Mouse (Mus musculus) embryonic facial prominence, embryonic 15.5 days (tissue): Measurements from ENCODE around the gene Ccdc124. TPM values are rescaled to one million over a fixed set of nuclear protein-coding genes. Genes with fewer than 3 reads are reported as not detected.
"Not testable (repeated sequence)": the region's sequence is repeated elsewhere in the genome, so short reads cannot be mapped to it uniquely, and the experiment has no call there.

Source experiments
- ATAC-seq: fragments of 200-750 bp; cut with Nextera tagmentation; 2 replicates; pipeline ENCODE4 v1.8.0; 2017; ENCODE audit warnings: low read depth, moderate TSS enrichment; ENCODE audit not compliant: insufficient number of reproducible peaks, low FRiP score, low TSS enrichment
- H3K27ac ChIP-seq: fragments of 300-500 bp; sonication (generic); replicated peaks from 2 replicates; pipeline ENCODE4 v1.5.1; 2015; ENCODE audit warnings: mild to moderate bottlenecking, inconsistent platforms
- H3K27me3 ChIP-seq: fragments of 300-500 bp; sonication (generic); 2 replicates; pipeline ENCODE4 v1.6.1; 2015; ENCODE audit warnings: inconsistent platforms
- H3K36me3 ChIP-seq: fragments of 300-500 bp; sonication (generic); 2 replicates; pipeline ENCODE4 v1.6.1; 2015; ENCODE audit warnings: mild to moderate bottlenecking, inconsistent platforms
- H3K4me1 ChIP-seq: fragments of 300-500 bp; sonication (generic); 2 replicates; pipeline ENCODE4 v1.6.1; 2015; ENCODE audit warnings: inconsistent platforms
- H3K4me2 ChIP-seq: fragments of 300-500 bp; sonication (generic); replicated peaks from 2 replicates; pipeline ENCODE4 v1.6.1; 2015; ENCODE audit warnings: mild to moderate bottlenecking, inconsistent platforms
- H3K4me3 ChIP-seq: fragments of 300-500 bp; sonication (generic); replicated peaks from 2 replicates; pipeline ENCODE4 v1.5.1; 2015; ENCODE audit warnings: mild to moderate bottlenecking, inconsistent platforms
- H3K9ac ChIP-seq: fragments of 300-500 bp; sonication (generic); 2 replicates; pipeline ENCODE4 v1.6.1; 2015; ENCODE audit warnings: inconsistent platforms
- H3K9me3 ChIP-seq: fragments of 300-500 bp; sonication (generic); replicated peaks from 2 replicates; pipeline ENCODE4 v1.6.1; 2016; ENCODE audit warnings: inconsistent platforms
- WGBS: fragments of 180-500 bp; shearing (Covaris S2); methylation state at CpG from one replicate; pipeline ENCODE4 v1.1.7; 2015; 5-methylcytosine and 5-hydroxymethylcytosine counted together
- polyA plus RNA-seq: library from polyadenylated mRNA; unstranded; fragments of >200 nt; fragmentation: Nextera tagmentation; extraction: Ambion mirVana; gene quantifications from 2 replicates; pipeline ENCODE4 v1.2.1, GENCODE M21; 2015

The Ccdc124 gene
- polyA plus RNA-seq, 1 experiment from 2014 or later = 99.6 TPM

- ATAC-seq = no peak
- WGBS = 46% methylated on average over 4 of the region's 4 CpGs
Observed at GRCm38 (mm10) chr8:70903112-70903511, 29.4 kb upstream of the Ccdc124 start.

GRCm38 (mm10) chr8:70902211-70902610 is 28.5 kb upstream of the Ccdc124 start:
- no peak for ATAC-seq
- no peaks in the 10 kb centered on the region for H3K36me3 ChIP-seq
- H3K27me3 ChIP-seq = 0 out of 2 replicates have a peak, but pooled peaks cover 3% of the 10 kb centered on the region
- no peak overlapping the region for H3K4me2 ChIP-seq
- no peak overlapping the region for H3K9ac ChIP-seq
- no peak overlapping the region for H3K4me3 ChIP-seq
- peaks cover 22% of the 10 kb centered on the region for H3K4me1 ChIP-seq
- H3K9me3 ChIP-seq = no peaks in the 10 kb centered on the region
- no peak overlapping the region for H3K27ac ChIP-seq
- 26% methylated on average over 5 of the region's 5 CpGs for WGBS

More at GRCm38 (mm10) chr8:70903112-70903511, 29.4 kb upstream of the Ccdc124 start:
- Histone ChIP-seq H3K9ac (no peak overlapping the region), H3K27me3 (0 out of 2 replicates have a peak, but pooled peaks cover 3% of the 10 kb centered on the region), H3K4me3 (no peak overlapping the region), H3K4me2 (no peak overlapping the region), H3K27ac (no peak overlapping the region), H3K36me3 (no peaks in the 10 kb centered on the region), H3K9me3 (no peaks in the 10 kb centered on the region), H3K4me1 (peaks cover 22% of the 10 kb centered on the region)

- Histone ChIP-seq H3K9ac (no peak overlapping the region), H3K4me3 (no peak overlapping the region), H3K4me2 (no peak overlapping the region), H3K27me3 (0 out of 2 replicates have a peak, but pooled peaks cover 3% of the 10 kb centered on the region), H3K36me3 (no peaks in the 10 kb centered on the region), H3K9me3 (no peaks in the 10 kb centered on the region), H3K4me1 (peaks cover 21% of the 10 kb centered on the region), H3K27ac (no peak overlapping the region)
- WGBS = 84% methylated on average over 2 of the region's 2 CpGs
- no peak for ATAC-seq
Observed at GRCm38 (mm10) chr8:70900872-70901387, 27.2 kb upstream of the Ccdc124 start.

GRCm38 (mm10) chr8:70899226-70899625 is 25.5 kb upstream of the Ccdc124 start:
- H3K27me3 ChIP-seq = peaks cover 10% of the 10 kb centered on the region
- no peak for ATAC-seq
- no peak overlapping the region for H3K27ac ChIP-seq
- H3K4me1 ChIP-seq = peaks cover 19% of the 10 kb centered on the region
- H3K9ac ChIP-seq = no peak overlapping the region
- H3K4me2 ChIP-seq = no peak overlapping the region
- H3K9me3 ChIP-seq = no peaks in the 10 kb centered on the region
- 78% methylated on average over 2 of the region's 2 CpGs for WGBS
- no peak overlapping the region for H3K4me3 ChIP-seq
- peaks cover 15% of the 10 kb centered on the region for H3K36me3 ChIP-seq

- Histone ChIP-seq H3K4me1 (peaks cover 19% of the 10 kb centered on the region), H3K36me3 (peaks cover 20% of the 10 kb centered on the region), H3K9me3 (no peaks in the 10 kb centered on the region), H3K27me3 (peaks cover 12% of the 10 kb centered on the region), H3K4me3 (peak overlapping the region; percentile 95; the same call in 1 of the 2 replicates), H3K4me2 (peak overlapping the region; percentile 73; the same call in 1 of the 2 replicates), H3K9ac (no peak overlapping the region), H3K27ac (peak overlapping the region; percentile 94; the same call in 1 of the 2 replicates)
- ATAC-seq = no peak
- WGBS = 25% methylated on average over 2 of the region's 2 CpGs
Observed at GRCm38 (mm10) chr8:70898661-70899198, 25.0 kb upstream of the Ccdc124 start.

- Histone ChIP-seq H3K27ac (peak overlapping the region; percentile 94), H3K36me3 (peaks cover 20% of the 10 kb centered on the region), H3K4me1 (peaks cover 23% of the 10 kb centered on the region), H3K9me3 (no peaks in the 10 kb centered on the region), H3K9ac (peak overlapping the region; percentile 74), H3K4me3 (peak overlapping the region; percentile 95), H3K27me3 (peaks cover 21% of the 10 kb centered on the region), H3K4me2 (peak overlapping the region; percentile 73)
- ATAC-seq = peak; percentile 12
- WGBS = under 1% methylated on average over 20 of the region's 20 CpGs
Observed at GRCm38 (mm10) chr8:70897681-70898413, 24.1 kb upstream of the Ccdc124 start.

GRCm38 (mm10) chr8:70897021-70897680 is 23.4 kb upstream of the Ccdc124 start, which contains the start of gene Rpl18a:
Gene Rpl18a, minus strand, starts transcription at chr8:70897412.
- peak; percentile 98 for ATAC-seq
- H3K9me3 ChIP-seq = no peaks in the 10 kb centered on the region
- WGBS = under 1% methylated on average over 60 of the region's 60 CpGs

GRCm38 (mm10) chr8:70896316-70897020 is 22.7 kb upstream of the Ccdc124 start:
- H3K4me1 ChIP-seq = peaks cover 37% of the 10 kb centered on the region
- H3K4me3 ChIP-seq = peak overlapping the region; percentile 95
- H3K27ac ChIP-seq = peak overlapping the region; percentile 81; the same call in 1 of the 2 replicates
- H3K36me3 ChIP-seq = peaks cover 20% of the 10 kb centered on the region
- peak overlapping the region; percentile 88 for H3K9ac ChIP-seq
- peaks cover 35% of the 10 kb centered on the region for H3K27me3 ChIP-seq
- peak overlapping the region; percentile 89 for H3K4me2 ChIP-seq
- no peaks in the 10 kb centered on the region for H3K9me3 ChIP-seq
- ATAC-seq = no peak
- WGBS = 3% methylated on average over 25 of the region's 25 CpGs

More at GRCm38 (mm10) chr8:70897021-70897680, 23.4 kb upstream of the Ccdc124 start, which contains the start of gene Rpl18a:
- Histone ChIP-seq H3K4me1 (peaks cover 30% of the 10 kb centered on the region), H3K4me3 (peak within 1 kb of the TSS; percentile 95), H3K27me3 (peaks cover 28% of the 10 kb centered on the region), H3K4me2 (peak within 1 kb of the TSS; percentile 89), H3K27ac (peak within 1 kb of the TSS; percentile 94), H3K36me3 (peaks cover 20% of the 10 kb centered on the region), H3K9ac (peak within 1 kb of the TSS; percentile 88)

GRCm38 (mm10) chr8:70895571-70896259 is 22.0 kb upstream of the Ccdc124 start:
- H3K36me3 ChIP-seq = peaks cover 20% of the 10 kb centered on the region
- not testable (repeated sequence) for ATAC-seq, H3K27ac ChIP-seq, H3K9me3 ChIP-seq
- peak overlapping the region; percentile 95 for H3K4me3 ChIP-seq
- WGBS = 80% methylated on average over 24 of the region's 24 CpGs
- H3K9ac ChIP-seq = peak overlapping the region; percentile 88
- peak overlapping the region; percentile 89 for H3K4me2 ChIP-seq
- peaks cover 42% of the 10 kb centered on the region for H3K27me3 ChIP-seq
- peaks cover 42% of the 10 kb centered on the region for H3K4me1 ChIP-seq
